Mouse (Mus musculus) CH12.LX (cell line): Measurements from ENCODE around the gene Gnb1. TPM values are rescaled to one million over a fixed set of nuclear protein-coding genes. Genes with fewer than 3 reads are reported as not detected.

ENCODE experiments used
- DNase-seq: peaks from one replicate; pipeline ENCODE4 v3.0.0-alpha.2; 2013; ENCODE audit errors: extremely low read depth
- H3K27ac ChIP-seq: 2 replicates; pipeline ENCODE4 v1.5.1; 2012; ENCODE audit warnings: low read depth, mild to moderate bottlenecking, control low read depth, moderate library complexity; ENCODE audit not compliant: insufficient read depth
- H3K27me3 ChIP-seq: replicated peaks from 2 replicates; pipeline ENCODE3; 2012; ENCODE audit warnings: inconsistent platforms
- H3K36me3 ChIP-seq, 2 experiments: replicated peaks in 1 of 2; 2 replicates each; pipeline versions ENCODE3 to v1.6.1; 2012; ENCODE audit warnings: inconsistent platforms in 1 of 2, low read length in 1 of 2, mild to moderate bottlenecking in 1 of 2, mixed read lengths in 1 of 2, moderate library complexity in 1 of 2; ENCODE audit not compliant: control insufficient read depth in 1 of 2, insufficient read depth in 1 of 2
- H3K4me1 ChIP-seq, 2 experiments: 2 replicates each; pipeline ENCODE4 v1.6.1; 2012; ENCODE audit warnings: inconsistent platforms in 1 of 2, moderate library complexity in 1 of 2; ENCODE audit not compliant: insufficient read depth in 2 of 2, control insufficient read depth in 1 of 2
- H3K4me2 ChIP-seq: 2 replicates; pipeline ENCODE4 v1.6.1; 2012; ENCODE audit warnings: low read depth, mild to moderate bottlenecking, control low read depth; ENCODE audit not compliant: poor library complexity, insufficient read depth, severe bottlenecking
- H3K4me3 ChIP-seq, 3 experiments: fragments of 150-350 bp in 1 of 3; sonication (generic) in 1 of 3; replicated peaks in 1 of 3; 2 replicates each; pipeline versions ENCODE3 to v1.5.1; 2011 to 2012; ENCODE audit warnings: low read depth in 2 of 3, low read length in 2 of 3, mild to moderate bottlenecking in 2 of 3, moderate library complexity in 2 of 3, control low read depth in 1 of 3, improper control_type of control experiment in 1 of 3, inconsistent platforms in 1 of 3, mixed read lengths in 1 of 3; ENCODE audit not compliant: poor library complexity in 1 of 3
- H3K79me2 ChIP-seq: replicated peaks from 2 replicates; pipeline ENCODE4 v1.6.1; 2012; ENCODE audit warnings: mild to moderate bottlenecking, moderate library complexity; ENCODE audit not compliant: control insufficient read depth, poor library complexity, insufficient read depth, severe bottlenecking; ENCODE audit errors: extremely low read depth
- H3K9ac ChIP-seq: 2 replicates; pipeline ENCODE4 v1.6.1; 2012; ENCODE audit warnings: low read depth, mild to moderate bottlenecking, control low read depth, moderate library complexity; ENCODE audit not compliant: insufficient read depth
- H3K9me3 ChIP-seq: replicated peaks from 2 replicates; pipeline ENCODE3; 2012; ENCODE audit warnings: low read length, inconsistent platforms, mixed read lengths
- CHD1 ChIP-seq: IDR thresholded peaks from 2 replicates; pipeline ENCODE4 v1.6.1; 2012; ENCODE audit warnings: low read depth, low read length, improper control_type of control experiment, inconsistent platforms
- CTCF ChIP-seq, 2 experiments: IDR thresholded peaks in 1 of 2; conservative IDR thresholded peaks in 1 of 2; 2 replicates each; pipeline ENCODE4 v1.5.1; 2011 to 2012; ENCODE audit warnings: low read depth in 2 of 2, low read length in 2 of 2, improper control_type of control experiment in 1 of 2, inconsistent platforms in 1 of 2, mild to moderate bottlenecking in 1 of 2, moderate library complexity in 1 of 2
- E2F4 ChIP-seq: IDR thresholded peaks from 2 replicates; pipeline ENCODE4 v1.6.1; 2011; ENCODE audit warnings: low read depth, low read length, improper control_type of control experiment; ENCODE audit not compliant: insufficient replicate concordance
- EP300 ChIP-seq: IDR thresholded peaks from 2 replicates; pipeline ENCODE4 v1.6.1; 2011; ENCODE audit warnings: low read length, improper control_type of control experiment
- GABPA ChIP-seq: IDR thresholded peaks from 2 replicates; pipeline ENCODE4 v1.6.1; 2012; ENCODE audit warnings: low read depth, low read length, improper control_type of control experiment, inconsistent platforms; ENCODE audit not compliant: insufficient replicate concordance
- HCFC1 ChIP-seq: IDR thresholded peaks from 2 replicates; pipeline ENCODE4 v1.6.1; 2012; ENCODE audit warnings: low read depth, mild to moderate bottlenecking, inconsistent platforms, low read length, improper control_type of control experiment
- JUN ChIP-seq: IDR thresholded peaks from 2 replicates; pipeline ENCODE4 v1.6.1; 2011; ENCODE audit warnings: low read depth, mild to moderate bottlenecking, low read length, improper control_type of control experiment, moderate library complexity; ENCODE audit not compliant: insufficient read depth
- JUND ChIP-seq: conservative IDR thresholded peaks from 2 replicates; pipeline ENCODE4 v1.6.1; 2011; ENCODE audit warnings: low read depth, low read length, improper control_type of control experiment
- MAFK ChIP-seq: IDR thresholded peaks from 2 replicates; pipeline ENCODE4 v1.6.1; 2011; ENCODE audit warnings: low read length, improper control_type of control experiment; ENCODE audit not compliant: insufficient replicate concordance
- MAX ChIP-seq: IDR thresholded peaks from 2 replicates; pipeline ENCODE4 v1.6.1; 2011; ENCODE audit warnings: low read length, improper control_type of control experiment
- POLR2AphosphoS2 ChIP-seq: IDR thresholded peaks from 2 replicates; pipeline ENCODE4 v1.6.1; 2011; ENCODE audit warnings: low read depth, low read length, improper control_type of control experiment
- RAD21 ChIP-seq: IDR thresholded peaks from 2 replicates; pipeline ENCODE4 v1.6.1; 2011; ENCODE audit warnings: low read depth, mild to moderate bottlenecking, low read length, improper control_type of control experiment, moderate library complexity
- RCOR1 ChIP-seq: conservative IDR thresholded peaks from 2 replicates; pipeline ENCODE4 v1.6.1; 2012; ENCODE audit warnings: low read depth, mild to moderate bottlenecking, inconsistent platforms, low read length, improper control_type of control experiment
- SIN3A ChIP-seq: IDR thresholded peaks from 2 replicates; pipeline ENCODE4 v1.6.1; 2012; ENCODE audit warnings: low read length, improper control_type of control experiment, inconsistent platforms
- TBP ChIP-seq: conservative IDR thresholded peaks from 2 replicates; pipeline ENCODE4 v1.6.1; 2011; ENCODE audit warnings: low read depth, low read length, improper control_type of control experiment
- UBTF ChIP-seq: IDR thresholded peaks from 2 replicates; pipeline ENCODE4 v1.6.1; 2012; ENCODE audit warnings: low read depth, mild to moderate bottlenecking, inconsistent platforms, low read length, improper control_type of control experiment, moderate library complexity
- USF1 ChIP-seq: IDR thresholded peaks from 2 replicates; pipeline ENCODE4 v1.6.1; 2014; ENCODE audit warnings: low read depth, mild to moderate bottlenecking, inconsistent platforms, low read length, improper control_type of control experiment
- USF2 ChIP-seq: conservative IDR thresholded peaks from 2 replicates; pipeline ENCODE4 v1.6.1; 2011; ENCODE audit warnings: low read depth, low read length, improper control_type of control experiment
- ZKSCAN1 ChIP-seq: IDR thresholded peaks from 2 replicates; pipeline ENCODE4 v1.6.1; 2012; ENCODE audit warnings: low read depth, inconsistent platforms, low read length, improper control_type of control experiment, borderline replicate concordance
- ZNF384 ChIP-seq: IDR thresholded peaks from 2 replicates; pipeline ENCODE4 v1.6.1; 2012; ENCODE audit warnings: low read depth, low read length, improper control_type of control experiment, inconsistent platforms
- dilution Hi-C: fragments of 300-500 bp; cut with MboI; formaldehyde crosslinking; loops from 2 replicates; pipeline ENCODE4 v1.14.3; 2020; ENCODE audit warnings: low sequenced_read_pairs; ENCODE audit not compliant: extremely low pct_unique_long_range_greater_than_20kb, extremely low pct_ligation_motif_present
- in situ Hi-C: fragments of 300-500 bp; cut with MboI; formaldehyde crosslinking; loops from 3 replicates; pipeline ENCODE4 v1.14.3; 2019; ENCODE audit warnings: low sequenced_read_pairs, low pct_ligation_motif_present, low pct_unique_long_range_greater_than_20kb, mixed read lengths
- polyA plus RNA-seq: library from polyadenylated mRNA; unstranded; fragments of >175 nt; gene quantifications from 2 replicates; pipeline ENCODE4 v1.2.1, GENCODE M21; 2012; ENCODE audit warnings: low read depth; ENCODE audit not compliant: insufficient read length
- total RNA-seq, 2 experiments: library from RNA; depleted of rRNA; stranded (reverse); fragments of 300-350 nt in 1 of 2; fragments of >200 nt in 1 of 2; gene quantifications; 2 replicates each; pipeline ENCODE4 v1.2.3; 2012 to 2014

Gnb1 gene
- total and polyA plus RNA-seq, 3 experiments = 88.0 to 407 (median 134) TPM

- dilution Hi-C loops (no loop called here), in situ Hi-C loops (no loop called here)
- Histone ChIP-seq H3K9me3 (peaks cover 18% of the 10 kb centered on the region), H3K27me3 (no peaks in the 10 kb centered on the region), H3K36me3 (peaks cover 0 to 1% of the 10 kb centered on the region in 2 experiments), H3K4me1 (peaks cover 4 to 24% of the 10 kb centered on the region in 2 experiments), H3K79me2 (no peaks in the 10 kb centered on the region), H3K27ac (no peak overlapping the region), H3K9ac (no peak overlapping the region), H3K4me2 (no peak overlapping the region), H3K4me3 (no peak overlapping the region)
- DNase-seq = no peak
- TF ChIP-seq JUN (no peak), ZKSCAN1 (no peak), EP300 (no peak), USF1 (no peak), JUND (no peak)
Observed at GRCm38 (mm10) chr4:155451597-155451996, 39.6 kb upstream of the Gnb1 start.

DNA sequence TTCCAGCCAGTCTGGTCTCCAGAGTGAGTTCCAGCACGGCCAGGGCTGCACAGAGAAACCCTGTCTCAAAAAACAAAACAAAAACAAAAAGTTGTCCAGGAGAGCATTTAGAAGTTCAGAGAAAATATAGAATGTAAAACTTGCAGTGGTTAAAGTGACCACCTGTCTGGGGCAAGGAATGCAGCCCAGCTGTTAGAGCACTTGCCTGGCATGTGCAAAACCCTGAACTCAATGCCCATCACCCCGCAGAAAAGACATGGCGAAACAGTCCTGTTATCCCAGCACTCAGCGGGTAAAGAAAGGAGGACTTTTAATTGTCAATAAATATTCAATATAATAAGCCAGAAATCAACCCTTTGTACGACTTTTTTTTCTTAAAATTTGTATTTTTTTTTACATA, 32.6 kb upstream of the Gnb1 start:
- Histone ChIP-seq H3K79me2 (no peaks in the 10 kb centered on the region), H3K4me1 (peaks cover 4 to 29% of the 10 kb centered on the region in 2 experiments), H3K9ac (no peak overlapping the region), H3K4me3 (no peak overlapping the region), H3K9me3 (no peaks in the 10 kb centered on the region), H3K4me2 (no peak overlapping the region), H3K27ac (no peak overlapping the region), H3K27me3 (no peaks in the 10 kb centered on the region), H3K36me3 (no peaks in the 10 kb centered on the region)
- no peak for DNase-seq
- TF ChIP-seq MAX (no peak), CTCF (conservative IDR thresholded peaks at IDR 0.05 in 1 of 2, IDR thresholded peaks at IDR 0.05 in 1 of 2; ENCODE audit: low read depth in 2 of 2, low read length in 2 of 2) (no peak), HCFC1 (no peak), TBP (no peak), JUN (no peak), RCOR1 (no peak), GABPA (no peak), USF2 (no peak), SIN3A (no peak), CHD1 (no peak), UBTF (no peak), MAFK (no peak), EP300 (no peak), POLR2AphosphoS2 (no peak), ZNF384 (no peak), RAD21 (no peak), E2F4 (no peak)
- dilution Hi-C loops (no loop called here), in situ Hi-C loops (no loop called here)
